Mouse (Mus musculus): Measurements from ENCODE around the gene Grem1. TPM values are rescaled to one million over a fixed set of nuclear protein-coding genes. Genes with fewer than 3 reads are reported as not detected.

Grem1 gene
- polyA plus RNA-seq, 1 experiment from 2014 or later = 0.13 TPM

DNA sequence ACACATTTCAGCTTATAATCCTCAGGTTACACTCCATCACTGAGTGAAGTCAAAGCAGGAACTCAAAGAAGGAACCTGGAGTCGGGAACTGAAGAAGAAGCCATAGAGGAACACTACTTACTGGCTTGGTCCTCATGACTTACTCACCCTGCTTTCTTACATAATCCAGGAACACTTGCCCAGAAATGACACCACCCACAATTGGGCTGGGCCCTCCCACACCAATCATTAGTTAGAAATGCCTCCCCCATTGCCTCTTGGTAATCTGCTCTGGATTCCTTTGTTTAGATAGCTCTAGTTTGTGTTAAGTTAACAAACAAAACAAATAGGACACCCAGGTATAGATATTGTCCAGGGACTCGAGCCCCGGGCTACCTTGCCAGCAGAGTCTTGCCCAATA is 29.9 kb downstream of the Grem1 start:
- no peak overlapping the region for H3K27ac ChIP-seq (ENCODE audit: low read length)

DNA sequence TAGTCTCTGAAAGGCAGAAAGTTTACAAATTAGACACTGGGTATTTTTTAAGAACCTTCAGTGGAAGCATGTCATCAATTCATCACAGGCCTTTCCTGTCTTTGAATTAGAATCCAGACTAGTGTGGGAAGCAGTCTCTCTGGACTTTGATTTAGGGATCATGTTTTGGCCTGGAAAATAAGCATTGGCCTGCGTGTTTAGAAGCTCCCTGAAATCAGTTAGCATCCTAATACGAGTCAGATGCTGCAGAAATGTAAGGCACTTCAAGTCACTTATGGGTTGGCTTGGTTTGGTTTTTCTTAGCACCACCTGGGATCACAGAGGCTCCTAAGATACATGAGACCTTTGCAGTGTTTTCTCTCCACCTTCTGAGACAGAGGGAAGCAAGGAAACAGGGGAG is 43.6 kb downstream of the Grem1 start:
- H3K27me3 ChIP-seq (replicated peaks; ENCODE audit: insufficient read depth, low read length) = no peaks in the 10 kb centered on the region
- H3K27ac ChIP-seq (ENCODE audit: low read length) = no peak overlapping the region
- H3K36me3 ChIP-seq (ENCODE audit: insufficient read depth, low read length) = no peaks in the 10 kb centered on the region
- H3K9me3 ChIP-seq (ENCODE audit: low read length) = no peaks in the 10 kb centered on the region
- H3K4me2 ChIP-seq (replicated peaks; ENCODE audit: low read depth, low read length) = no peak overlapping the region
- H3K4me3 ChIP-seq (ENCODE audit: low read depth, low read length) = no peak overlapping the region
- ATAC-seq = no peak
- no peak overlapping the region for H3K9ac ChIP-seq (replicated peaks; ENCODE audit: low read depth)
- DNase-seq (ENCODE audit: low spot score) = no peak
- no peaks in the 10 kb centered on the region for H3K4me1 ChIP-seq (ENCODE audit: insufficient read depth, low read depth, low read length)
- 59% methylated on average over 2 of the region's 2 CpGs for WGBS
- TF ChIP-seq CTCF (IDR thresholded peaks at IDR 0.05) (no peak), EP300 (IDR thresholded peaks at IDR 0.05) (no peak)

More for the DNA sequence above, 29.9 kb downstream of the Grem1 start:
- no peaks in the 10 kb centered on the region for H3K9me3 ChIP-seq (ENCODE audit: low read length)
- no peak overlapping the region for H3K4me3 ChIP-seq (ENCODE audit: low read depth, low read length)
- no peaks in the 10 kb centered on the region for H3K36me3 ChIP-seq (ENCODE audit: insufficient read depth, low read length)
- no peaks in the 10 kb centered on the region for H3K4me1 ChIP-seq (ENCODE audit: insufficient read depth, low read depth, low read length)
- DNase-seq (ENCODE audit: low spot score) (no peak), ATAC-seq (no peak)
- no peaks in the 10 kb centered on the region for H3K27me3 ChIP-seq (replicated peaks; ENCODE audit: insufficient read depth, low read length)
- no peak overlapping the region for H3K4me2 ChIP-seq (replicated peaks; ENCODE audit: low read depth, low read length)
- no peak overlapping the region for H3K9ac ChIP-seq (replicated peaks; ENCODE audit: low read depth)
- TF ChIP-seq EP300 (IDR thresholded peaks at IDR 0.05) = no peak
- no peak for TF ChIP-seq CTCF (IDR thresholded peaks at IDR 0.05)
- WGBS = 79% methylated on average over 3 of the region's 3 CpGs

DNA sequence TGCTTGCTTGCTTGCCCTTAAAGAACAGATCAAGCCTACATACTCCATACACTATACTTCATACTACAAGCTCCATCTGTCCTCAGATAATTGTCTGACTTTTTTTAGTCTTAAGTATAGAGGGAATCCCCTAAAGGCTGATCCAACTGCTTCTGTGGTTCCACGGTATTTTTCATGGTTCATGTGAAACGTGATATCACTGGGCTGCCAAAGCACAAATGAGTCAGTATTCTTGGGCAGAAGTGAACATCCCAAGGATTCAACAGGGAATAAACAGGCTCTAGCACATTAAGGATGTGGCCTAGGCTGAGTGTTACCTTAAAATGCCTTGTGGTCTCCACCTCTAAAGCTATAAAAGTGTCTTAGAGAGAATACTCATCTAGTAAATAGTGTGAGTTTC is 45.0 kb downstream of the Grem1 start:
- DNase-seq (ENCODE audit: low spot score) = no peak
- H3K27me3 ChIP-seq (replicated peaks; ENCODE audit: insufficient read depth, low read length) = no peaks in the 10 kb centered on the region
- no peak overlapping the region for H3K9ac ChIP-seq (replicated peaks; ENCODE audit: low read depth)
- H3K9me3 ChIP-seq (ENCODE audit: low read length) = no peaks in the 10 kb centered on the region
- H3K27ac ChIP-seq (ENCODE audit: low read length) = no peak overlapping the region
- WGBS = 66% methylated on average over 2 of the region's 2 CpGs
- TF ChIP-seq CTCF (IDR thresholded peaks at IDR 0.05) (no peak), EP300 (IDR thresholded peaks at IDR 0.05) (no peak)
- H3K36me3 ChIP-seq (ENCODE audit: insufficient read depth, low read length) = no peaks in the 10 kb centered on the region
- H3K4me1 ChIP-seq (ENCODE audit: insufficient read depth, low read depth, low read length) = no peaks in the 10 kb centered on the region
- no peak overlapping the region for H3K4me2 ChIP-seq (replicated peaks; ENCODE audit: low read depth, low read length)
- H3K4me3 ChIP-seq (ENCODE audit: low read depth, low read length) = no peak overlapping the region
- ATAC-seq = no peak

DNA sequence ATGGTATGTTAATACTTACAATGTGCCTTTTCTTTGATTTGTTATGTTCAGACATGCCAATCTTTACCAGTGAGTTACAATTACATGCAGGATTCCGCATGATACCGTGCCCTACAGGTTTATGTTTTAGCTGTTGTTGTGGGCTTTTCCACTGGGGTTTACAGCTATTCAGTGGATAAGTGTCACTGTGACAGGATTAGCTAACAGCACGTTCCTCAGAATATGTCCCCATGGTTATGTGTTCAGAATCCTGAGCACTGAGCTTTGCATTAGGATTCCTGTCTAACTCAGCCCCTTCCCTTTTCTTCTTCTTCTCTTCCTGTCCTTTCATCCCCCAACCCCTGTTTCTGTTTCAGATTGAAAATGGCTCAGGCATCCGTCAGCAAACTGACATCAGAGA is 50.9 kb downstream of the Grem1 start:
- no peak overlapping the region for H3K4me2 ChIP-seq (replicated peaks; ENCODE audit: low read depth, low read length)
- no peaks in the 10 kb centered on the region for H3K4me1 ChIP-seq (ENCODE audit: insufficient read depth, low read depth, low read length)
- H3K36me3 ChIP-seq (ENCODE audit: insufficient read depth, low read length) = no peaks in the 10 kb centered on the region
- H3K27me3 ChIP-seq (replicated peaks; ENCODE audit: insufficient read depth, low read length) = no peaks in the 10 kb centered on the region
- WGBS = 79% methylated on average over 4 of the region's 4 CpGs
- ATAC-seq = no peak
- no peak for DNase-seq (ENCODE audit: low spot score)
- no peak overlapping the region for H3K4me3 ChIP-seq (ENCODE audit: low read depth, low read length)
- no peaks in the 10 kb centered on the region for H3K9me3 ChIP-seq (ENCODE audit: low read length)
- H3K27ac ChIP-seq (ENCODE audit: low read length) = no peak overlapping the region
- no peak for TF ChIP-seq CTCF (IDR thresholded peaks at IDR 0.05)
- TF ChIP-seq EP300 (IDR thresholded peaks at IDR 0.05) = no peak
- H3K9ac ChIP-seq (replicated peaks; ENCODE audit: low read depth) = no peak overlapping the region

DNA sequence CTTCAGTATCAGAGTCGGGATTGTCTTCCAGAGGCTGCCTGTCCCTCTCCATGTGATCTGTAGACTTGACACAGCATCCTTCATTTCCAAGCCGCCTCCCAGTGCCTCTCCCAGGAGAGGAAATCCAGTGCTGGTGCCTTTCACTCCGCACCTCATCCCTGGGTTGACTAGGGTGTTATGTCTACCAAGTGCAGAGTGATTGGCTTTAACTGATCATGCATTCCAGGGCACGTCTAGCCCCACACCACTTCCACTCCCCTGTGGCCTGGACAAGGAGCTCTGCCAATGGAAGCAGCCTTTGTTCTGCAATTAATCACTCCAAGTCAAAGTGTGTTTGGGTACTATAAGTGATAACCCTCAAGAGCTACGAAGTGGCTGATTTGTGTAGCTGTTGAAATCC is 56.9 kb downstream of the Grem1 start:
- TF ChIP-seq EP300 (IDR thresholded peaks at IDR 0.05) (no peak), CTCF (IDR thresholded peaks at IDR 0.05) (no peak)
- Histone ChIP-seq H3K4me2 (replicated peaks; ENCODE audit: low read depth, low read length) (no peak overlapping the region), H3K4me3 (ENCODE audit: low read depth, low read length) (no peak overlapping the region), H3K4me1 (ENCODE audit: insufficient read depth, low read depth, low read length) (no peaks in the 10 kb centered on the region), H3K9me3 (ENCODE audit: low read length) (no peaks in the 10 kb centered on the region), H3K27me3 (replicated peaks; ENCODE audit: insufficient read depth, low read length) (no peaks in the 10 kb centered on the region), H3K9ac (replicated peaks; ENCODE audit: low read depth) (no peak overlapping the region), H3K36me3 (ENCODE audit: insufficient read depth, low read length) (no peaks in the 10 kb centered on the region), H3K27ac (ENCODE audit: low read length) (no peak overlapping the region)
- DNase-seq (ENCODE audit: low spot score) = no peak
- 25% methylated on average over 5 of the region's 5 CpGs for WGBS
- no peak for ATAC-seq

DNA sequence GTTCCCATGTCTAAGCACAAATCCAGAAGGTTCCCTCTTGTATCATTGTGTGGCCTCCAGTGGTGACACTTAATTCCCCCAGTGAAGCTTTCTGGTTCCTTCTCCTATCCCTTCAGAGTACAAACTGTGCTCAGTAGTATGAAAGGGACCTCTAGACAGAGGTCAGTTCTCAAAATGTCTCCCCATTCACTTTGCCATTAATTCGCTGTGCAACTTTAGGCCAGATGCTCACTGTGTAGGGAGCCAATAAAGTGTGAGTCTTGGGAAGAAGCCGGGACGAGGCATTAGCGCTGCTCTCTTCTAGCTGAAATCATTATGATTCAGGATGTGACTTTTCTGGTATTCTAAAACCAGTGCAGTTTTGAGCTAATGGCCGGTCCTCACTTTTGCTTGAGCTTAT is 61.8 kb downstream of the Grem1 start:
- no peak for DNase-seq (ENCODE audit: low spot score)
- Histone ChIP-seq H3K9ac (replicated peaks; ENCODE audit: low read depth) (no peak overlapping the region), H3K4me1 (ENCODE audit: insufficient read depth, low read depth, low read length) (no peaks in the 10 kb centered on the region), H3K4me3 (ENCODE audit: low read depth, low read length) (no peak overlapping the region), H3K27ac (ENCODE audit: low read length) (no peak overlapping the region), H3K27me3 (replicated peaks; ENCODE audit: insufficient read depth, low read length) (no peaks in the 10 kb centered on the region), H3K4me2 (replicated peaks; ENCODE audit: low read depth, low read length) (no peak overlapping the region), H3K9me3 (ENCODE audit: low read length) (no peaks in the 10 kb centered on the region), H3K36me3 (ENCODE audit: insufficient read depth, low read length) (no peaks in the 10 kb centered on the region)
- no peak for TF ChIP-seq EP300 (IDR thresholded peaks at IDR 0.05)
- 89% methylated on average over 5 of the region's 5 CpGs for WGBS
- ATAC-seq = no peak

DNA sequence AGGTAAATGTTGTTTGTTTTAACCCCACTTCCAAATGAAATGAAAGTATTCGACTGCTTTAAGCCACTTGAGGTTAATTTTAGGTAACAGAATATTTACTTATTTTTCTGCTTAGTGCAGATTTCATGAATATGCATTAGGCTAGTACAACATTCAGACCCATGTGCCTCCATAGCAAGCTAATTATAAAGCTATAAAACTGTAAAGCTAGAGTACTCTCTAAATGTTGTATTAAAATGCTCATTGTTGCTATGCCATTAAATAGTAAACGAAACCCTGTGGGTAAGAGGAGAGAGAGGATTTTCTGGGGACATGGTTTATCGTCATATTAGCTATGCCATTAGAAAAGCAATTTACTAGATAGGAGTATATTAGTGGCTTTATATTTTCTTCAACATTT is 62.2 kb downstream of the Grem1 start:
- WGBS = 84% methylated on average over 3 of the region's 3 CpGs
- Histone ChIP-seq H3K9ac (replicated peaks; ENCODE audit: low read depth) (no peak overlapping the region), H3K4me2 (replicated peaks; ENCODE audit: low read depth, low read length) (no peak overlapping the region), H3K27me3 (replicated peaks; ENCODE audit: insufficient read depth, low read length) (no peaks in the 10 kb centered on the region), H3K9me3 (ENCODE audit: low read length) (no peaks in the 10 kb centered on the region), H3K27ac (ENCODE audit: low read length) (no peak overlapping the region), H3K36me3 (ENCODE audit: insufficient read depth, low read length) (no peaks in the 10 kb centered on the region), H3K4me1 (ENCODE audit: insufficient read depth, low read depth, low read length) (no peaks in the 10 kb centered on the region), H3K4me3 (ENCODE audit: low read depth, low read length) (no peak overlapping the region)
- TF ChIP-seq CTCF (IDR thresholded peaks at IDR 0.05) (no peak), EP300 (IDR thresholded peaks at IDR 0.05) (no peak)
- DNase-seq (ENCODE audit: low spot score) (no peak), ATAC-seq (no peak)

Other genes starting within 250 kb of the Grem1 start
- gene Scg5, start 70.5 kb upstream of the Grem1 start, polyA plus RNA-seq (2015; fragmentation: Nextera tagmentation; extraction: Ambion mirVana) = 1.6 and 2.0 TPM in 2 replicates
- 2.7 and 3.2 TPM in 2 replicates for gene Arhgap11a, start 90.0 kb upstream of the Grem1 start, polyA plus RNA-seq (2015; fragmentation: Nextera tagmentation; extraction: Ambion mirVana)